Mouse (Mus musculus): Measurements from ENCODE around the gene Rfc4. TPM values are rescaled to one million over a fixed set of nuclear protein-coding genes. Genes with fewer than 3 reads are reported as not detected.
"Not testable (repeated sequence)": the region's sequence is repeated elsewhere in the genome, so short reads cannot be mapped to it uniquely, and the experiment has no call there.

Gene Rfc4
- polyA plus RNA-seq, 1 experiment from 2014 or later: 136 TPM

- WGBS: 88% methylated on average over 1 of the region's 1 CpGs
- not testable (repeated sequence) for H3K9me3 ChIP-seq; H3K36me3 ChIP-seq; H3K27ac ChIP-seq; ATAC-seq (ENCODE audit: low FRiP score, low read depth); H3K9ac ChIP-seq; H3K4me1 ChIP-seq; H3K4me2 ChIP-seq (replicated peaks); H3K4me3 ChIP-seq; H3K27me3 ChIP-seq
Measured at GRCm38 (mm10) chr16:23096886-23097285, 30.7 kb downstream of the Rfc4 start.

- not testable (repeated sequence) for H3K27ac ChIP-seq; H3K9me3 ChIP-seq; H3K4me3 ChIP-seq; ATAC-seq (ENCODE audit: low FRiP score, low read depth); H3K36me3 ChIP-seq; H3K27me3 ChIP-seq; H3K4me1 ChIP-seq; H3K9ac ChIP-seq; H3K4me2 ChIP-seq (replicated peaks)
- 91% methylated on average over 5 of the region's 5 CpGs for WGBS
Measured at GRCm38 (mm10) chr16:23095581-23095980, 32.0 kb downstream of the Rfc4 start.

GRCm38 (mm10) chr16:23094136-23094535 lies 33.4 kb downstream of the Rfc4 start:
- no peak overlapping the region for H3K4me2 ChIP-seq (replicated peaks)
- no peak for ATAC-seq (ENCODE audit: low FRiP score, low read depth)
- no peak overlapping the region for H3K9ac ChIP-seq
- no peaks in the 10 kb centered on the region for H3K4me1 ChIP-seq
- no peak overlapping the region for H3K4me3 ChIP-seq
- H3K36me3 ChIP-seq: no peaks in the 10 kb centered on the region
- no peaks in the 10 kb centered on the region for H3K27me3 ChIP-seq
- H3K27ac ChIP-seq: no peak overlapping the region
- H3K9me3 ChIP-seq: no peaks in the 10 kb centered on the region
- 91% methylated on average over 6 of the region's 6 CpGs for WGBS

- H3K4me1 ChIP-seq: no peaks in the 10 kb centered on the region
- no peaks in the 10 kb centered on the region for H3K36me3 ChIP-seq
- H3K9ac ChIP-seq: no peak overlapping the region
- no peaks in the 10 kb centered on the region for H3K9me3 ChIP-seq
- H3K4me3 ChIP-seq: no peak overlapping the region
- no peak overlapping the region for H3K4me2 ChIP-seq (replicated peaks)
- no peak for ATAC-seq (ENCODE audit: low FRiP score, low read depth)
- no peaks in the 10 kb centered on the region for H3K27me3 ChIP-seq
- 80% methylated on average over 13 of the region's 13 CpGs for WGBS
- H3K27ac ChIP-seq: no peak overlapping the region
Measured at GRCm38 (mm10) chr16:23093321-23093953, 34.1 kb downstream of the Rfc4 start.

- H3K36me3 ChIP-seq; H3K4me2 ChIP-seq (replicated peaks); H3K4me3 ChIP-seq; H3K27me3 ChIP-seq; H3K27ac ChIP-seq; ATAC-seq (ENCODE audit: low FRiP score, low read depth); H3K9me3 ChIP-seq; H3K9ac ChIP-seq; H3K4me1 ChIP-seq: not testable (repeated sequence)
Measured at GRCm38 (mm10) chr16:23091345-23091744, 36.2 kb downstream of the Rfc4 start.

GRCm38 (mm10) chr16:23088491-23088890 lies 39.0 kb downstream of the Rfc4 start:
- not testable (repeated sequence) for H3K4me3 ChIP-seq; H3K4me2 ChIP-seq (replicated peaks); H3K27ac ChIP-seq; H3K27me3 ChIP-seq; ATAC-seq (ENCODE audit: low FRiP score, low read depth); H3K9me3 ChIP-seq; H3K9ac ChIP-seq; H3K36me3 ChIP-seq; H3K4me1 ChIP-seq
- WGBS: 87% methylated on average over 1 of the region's 1 CpGs

GRCm38 (mm10) chr16:23087712-23088111 lies 39.8 kb downstream of the Rfc4 start:
- not testable (repeated sequence) for H3K4me1 ChIP-seq; H3K9ac ChIP-seq; H3K9me3 ChIP-seq; ATAC-seq (ENCODE audit: low FRiP score, low read depth); H3K4me2 ChIP-seq (replicated peaks); H3K27ac ChIP-seq; H3K4me3 ChIP-seq; H3K36me3 ChIP-seq; H3K27me3 ChIP-seq
- WGBS: 54% methylated on average over 4 of the region's 4 CpGs

- not testable (repeated sequence) for H3K9me3 ChIP-seq; H3K27ac ChIP-seq; H3K36me3 ChIP-seq; H3K9ac ChIP-seq; H3K27me3 ChIP-seq; H3K4me3 ChIP-seq; H3K4me2 ChIP-seq (replicated peaks); H3K4me1 ChIP-seq; ATAC-seq (ENCODE audit: low FRiP score, low read depth)
- 81% methylated on average over 8 of the region's 8 CpGs for WGBS
Measured at GRCm38 (mm10) chr16:23087159-23087558, 40.4 kb downstream of the Rfc4 start.

- H3K9ac ChIP-seq; H3K36me3 ChIP-seq; H3K4me1 ChIP-seq; H3K9me3 ChIP-seq; H3K4me3 ChIP-seq; H3K27ac ChIP-seq; H3K27me3 ChIP-seq; ATAC-seq (ENCODE audit: low FRiP score, low read depth); H3K4me2 ChIP-seq (replicated peaks): not testable (repeated sequence)
- WGBS: 88% methylated on average over 6 of the region's 6 CpGs
Measured at GRCm38 (mm10) chr16:23077516-23077915, 50.0 kb downstream of the Rfc4 start.

Small RNA genes lying within 50 kb of the gene (microRNA-seq; reads per million reads assigned to microRNA genes)
- not detected for gene Gm49346

Other genes starting within 250 kb of the Rfc4 start
- 1.4 TPM in 1 of 2 replicates, not detected in the other for gene Ahsg, start 236.5 kb downstream of the Rfc4 start, polyA plus RNA-seq (2015; fragmentation: Nextera tagmentation; extraction: Ambion mirVana)
- not detected in 2 replicates for gene Fetub, start 209.4 kb downstream of the Rfc4 start, polyA plus RNA-seq (2015; fragmentation: Nextera tagmentation; extraction: Ambion mirVana)
- gene Hrg, start 176.7 kb downstream of the Rfc4 start, polyA plus RNA-seq (2015; fragmentation: Nextera tagmentation; extraction: Ambion mirVana): not detected in 2 replicates
- 0.17 TPM in 1 of 2 replicates, not detected in the other for gene Kng2, start 98.3 kb downstream of the Rfc4 start, polyA plus RNA-seq (2015; fragmentation: Nextera tagmentation; extraction: Ambion mirVana)
- 0.15 and 1.1 TPM in 2 replicates for gene Kng1, start 69.9 kb downstream of the Rfc4 start, polyA plus RNA-seq (2015; fragmentation: Nextera tagmentation; extraction: Ambion mirVana)
- 249 and 265 TPM in 2 replicates for gene Eif4a2, start 20.3 kb downstream of the Rfc4 start, polyA plus RNA-seq (2015; fragmentation: Nextera tagmentation; extraction: Ambion mirVana)
- 0.11 TPM in 1 of 2 replicates, not detected in the other for gene Adipoq, start 18.8 kb upstream of the Rfc4 start, polyA plus RNA-seq (2015; fragmentation: Nextera tagmentation; extraction: Ambion mirVana)
- 20.3 and 20.6 TPM in 2 replicates for gene St6gal1, start 97.0 kb upstream of the Rfc4 start, polyA plus RNA-seq (2015; fragmentation: Nextera tagmentation; extraction: Ambion mirVana)

Data from limb, embryonic 13.5 days (tissue).